Mouse (Mus musculus) embryonic facial prominence, embryonic 11.5 days (tissue): Measurements from ENCODE around the gene Klf3. TPM values are rescaled to one million over a fixed set of nuclear protein-coding genes. Genes with fewer than 3 reads are reported as not detected.

Experiments
- ATAC-seq: fragments of 200-750 bp; cut with Nextera tagmentation; replicated peaks from 2 replicates; pipeline ENCODE4 v1.8.0; 2017; ENCODE audit warnings: low read depth; ENCODE audit not compliant: insufficient number of reproducible peaks, low FRiP score, low TSS enrichment
- DNase-seq: peaks from one replicate; pipeline ENCODE4 v3.0.0-alpha.2; 2015; ENCODE audit warnings: low spot score
- H3K27ac ChIP-seq: fragments of 300-500 bp; sonication (generic); replicated peaks from 2 replicates; pipeline ENCODE4 v1.5.1; 2014; ENCODE audit warnings: mild to moderate bottlenecking, low read depth, low read length, control low read depth
- H3K27me3 ChIP-seq: fragments of 300-500 bp; sonication (generic); 2 replicates; pipeline ENCODE4 v1.6.1; 2014; ENCODE audit warnings: mild to moderate bottlenecking, low read length, moderate library complexity, mixed read lengths; ENCODE audit not compliant: control insufficient read depth, insufficient read depth
- H3K36me3 ChIP-seq: fragments of 300-500 bp; sonication (generic); replicated peaks from 2 replicates; pipeline ENCODE4 v1.6.1; 2014; ENCODE audit warnings: low read depth, mild to moderate bottlenecking, low read length, moderate library complexity, mixed read lengths; ENCODE audit not compliant: control insufficient read depth, insufficient read depth
- H3K4me1 ChIP-seq: fragments of 300-500 bp; sonication (generic); 2 replicates; pipeline ENCODE4 v1.6.1; 2014; ENCODE audit warnings: low read length, mixed read lengths; ENCODE audit not compliant: control insufficient read depth, insufficient read depth
- H3K4me2 ChIP-seq: fragments of 300-500 bp; sonication (generic); 2 replicates; pipeline ENCODE4 v1.6.1; 2014; ENCODE audit warnings: low read depth, mild to moderate bottlenecking, control low read depth, low read length, moderate library complexity
- H3K4me3 ChIP-seq: fragments of 300-500 bp; sonication (generic); 2 replicates; pipeline ENCODE4 v1.5.1; 2014; ENCODE audit warnings: low read depth, low read length, control low read depth
- H3K9ac ChIP-seq: fragments of 300-500 bp; sonication (generic); replicated peaks from 2 replicates; pipeline ENCODE4 v1.6.1; 2014; ENCODE audit warnings: mild to moderate bottlenecking, control low read depth, low read length
- H3K9me3 ChIP-seq: fragments of 300-500 bp; sonication (generic); replicated peaks from 2 replicates; pipeline ENCODE4 v1.6.1; 2016; ENCODE audit warnings: mild to moderate bottlenecking, low read length, inconsistent platforms, mixed read lengths; ENCODE audit not compliant: control insufficient read depth
- WGBS: fragments of 180-500 bp; shearing (Covaris S2); extraction: QIAGEN DNeasy Blood & Tissue Kit; methylation state at CpG from one replicate; pipeline ENCODE4 v1.1.7; 2014; 5-methylcytosine and 5-hydroxymethylcytosine counted together
- polyA plus RNA-seq: library from polyadenylated mRNA; unstranded; fragments of >200 nt; fragmentation: Nextera tagmentation; extraction: Ambion mirVana; gene quantifications from 2 replicates; pipeline ENCODE4 v1.2.1, GENCODE M21; 2014

Klf3 gene
- polyA plus RNA-seq, 1 experiment from 2014 or later, result 31.5 TPM

- peak; percentile 70 for ATAC-seq
- WGBS, result under 1% methylated on average over 9 of the region's 9 CpGs
- Histone ChIP-seq H3K9me3 (no peaks in the 10 kb centered on the region), H3K27me3 (no peaks in the 10 kb centered on the region), H3K36me3 (no peaks in the 10 kb centered on the region), H3K27ac (peak overlapping the region; percentile 83), H3K4me3 (no peak overlapping the region; the same call in 1 of the 2 replicates), H3K4me1 (peaks cover 26% of the 10 kb centered on the region), H3K9ac (peak overlapping the region; percentile 10; the same call in 1 of the 2 replicates), H3K4me2 (peak overlapping the region; percentile 27)
- peak; percentile 77 for DNase-seq
Measured at GRCm38 (mm10) chr5:64810860-64811499, 7.8 kb downstream of the Klf3 start.

GRCm38 (mm10) chr5:64811500-64812123, 8.4 kb downstream of the Klf3 start:
- Histone ChIP-seq H3K27ac (peak overlapping the region; percentile 83), H3K9me3 (no peaks in the 10 kb centered on the region), H3K4me3 (no peak overlapping the region; the same call in 1 of the 2 replicates), H3K9ac (peak overlapping the region; percentile 10; the same call in 1 of the 2 replicates), H3K36me3 (no peaks in the 10 kb centered on the region), H3K4me1 (peaks cover 26% of the 10 kb centered on the region), H3K27me3 (no peaks in the 10 kb centered on the region), H3K4me2 (peak overlapping the region; percentile 27)
- WGBS, result 6% methylated on average over 14 of the region's 14 CpGs
- peak; percentile 68 for ATAC-seq
- DNase-seq, result peak; percentile 62

GRCm38 (mm10) chr5:64812124-64812982, 9.2 kb downstream of the Klf3 start:
- no peak overlapping the region for H3K4me3 ChIP-seq
- peaks cover 26% of the 10 kb centered on the region for H3K4me1 ChIP-seq
- peak overlapping the region; percentile 30; the same call in 1 of the 2 replicates for H3K27ac ChIP-seq
- H3K9ac ChIP-seq, result peak overlapping the region; percentile 15; the same call in 1 of the 2 replicates
- ATAC-seq, result no peak
- H3K9me3 ChIP-seq, result no peaks in the 10 kb centered on the region
- no peaks in the 10 kb centered on the region for H3K27me3 ChIP-seq
- 21% methylated on average over 22 of the region's 22 CpGs for WGBS
- peak overlapping the region; percentile 3; the same call in 1 of the 2 replicates for H3K4me2 ChIP-seq
- H3K36me3 ChIP-seq, result no peaks in the 10 kb centered on the region
- DNase-seq, result peak; percentile 35

GRCm38 (mm10) chr5:64812983-64813304, 9.8 kb downstream of the Klf3 start:
- H3K36me3 ChIP-seq, result no peaks in the 10 kb centered on the region; the same call in 1 of the 2 replicates
- ATAC-seq, result no peak
- H3K27ac ChIP-seq, result peak overlapping the region; percentile 30; the same call in 1 of the 2 replicates
- WGBS, result 16% methylated on average over 4 of the region's 4 CpGs
- H3K4me3 ChIP-seq, result no peak overlapping the region
- no peaks in the 10 kb centered on the region for H3K27me3 ChIP-seq
- H3K9ac ChIP-seq, result no peak overlapping the region
- H3K4me1 ChIP-seq, result peaks cover 25% of the 10 kb centered on the region
- no peak overlapping the region for H3K4me2 ChIP-seq
- DNase-seq, result peak; percentile 22
- no peaks in the 10 kb centered on the region for H3K9me3 ChIP-seq

GRCm38 (mm10) chr5:64813361-64813760, 10.2 kb downstream of the Klf3 start:
- Histone ChIP-seq H3K4me2 (no peak overlapping the region), H3K27me3 (no peaks in the 10 kb centered on the region), H3K4me3 (no peak overlapping the region), H3K27ac (no peak overlapping the region), H3K9ac (no peak overlapping the region), H3K9me3 (no peaks in the 10 kb centered on the region), H3K36me3 (no peaks in the 10 kb centered on the region; the same call in 1 of the 2 replicates), H3K4me1 (peaks cover 22% of the 10 kb centered on the region)
- 10% methylated on average over 9 of the region's 9 CpGs for WGBS
- peak; percentile 99 for DNase-seq
- no peak for ATAC-seq

- DNase-seq (no peak), ATAC-seq (no peak)
- H3K9me3 ChIP-seq, result no peaks in the 10 kb centered on the region
- H3K36me3 ChIP-seq, result peaks cover 3% of the 10 kb centered on the region
- peaks cover 18% of the 10 kb centered on the region for H3K4me1 ChIP-seq
- no peak overlapping the region for H3K4me2 ChIP-seq
- no peak overlapping the region for H3K9ac ChIP-seq
- H3K4me3 ChIP-seq, result no peak overlapping the region
- WGBS, result 77% methylated on average over 7 of the region's 7 CpGs
- H3K27me3 ChIP-seq, result no peaks in the 10 kb centered on the region
- no peak overlapping the region for H3K27ac ChIP-seq
Measured at GRCm38 (mm10) chr5:64814416-64814815, 11.2 kb downstream of the Klf3 start.

GRCm38 (mm10) chr5:64815631-64816030, 12.4 kb downstream of the Klf3 start:
- Histone ChIP-seq H3K36me3 (peaks cover 3% of the 10 kb centered on the region), H3K9ac (no peak overlapping the region), H3K9me3 (no peaks in the 10 kb centered on the region), H3K27ac (no peak overlapping the region), H3K4me2 (no peak overlapping the region), H3K27me3 (no peaks in the 10 kb centered on the region), H3K4me3 (no peak overlapping the region), H3K4me1 (peaks cover 18% of the 10 kb centered on the region)
- DNase-seq, result no peak
- WGBS, result 85% methylated on average over 8 of the region's 8 CpGs
- ATAC-seq, result no peak
